Mouse (Mus musculus) heart, postnatal 0 days (tissue): ENCODE results near the gene Zfp839. TPM values are rescaled to one million over a fixed set of nuclear protein-coding genes. Genes with fewer than 3 reads are reported as not detected.

ENCODE experiments used
- ATAC-seq: fragments of 200-750 bp; cut with Nextera tagmentation; 2 replicates; pipeline ENCODE4 v1.8.0; 2017; ENCODE audit warnings: low read depth, moderate number of reproducible peaks, moderate library complexity; ENCODE audit not compliant: insufficient read depth
- DNase-seq: peaks from one replicate; pipeline ENCODE4 v3.0.0-alpha.2; 2016; ENCODE audit warnings: low spot score
- H3K27ac ChIP-seq: fragments of 300-500 bp; sonication (generic); 2 replicates; pipeline ENCODE4 v1.5.1; 2014; ENCODE audit warnings: low read depth, mild to moderate bottlenecking
- H3K27me3 ChIP-seq: fragments of 300-500 bp; sonication (generic); 2 replicates; pipeline ENCODE4 v1.6.1; 2014; ENCODE audit warnings: low read length, mixed read lengths; ENCODE audit not compliant: control insufficient read depth, insufficient read depth
- H3K36me3 ChIP-seq: fragments of 300-500 bp; sonication (generic); replicated peaks from 2 replicates; pipeline ENCODE4 v1.6.1; 2014; ENCODE audit warnings: low read length, mixed read lengths; ENCODE audit not compliant: control insufficient read depth, insufficient read depth
- H3K4me1 ChIP-seq: fragments of 300-500 bp; sonication (generic); 2 replicates; pipeline ENCODE4 v1.6.1; 2014; ENCODE audit warnings: antibody characterized with exemption; ENCODE audit not compliant: control insufficient read depth, insufficient read depth
- H3K4me2 ChIP-seq: fragments of 300-500 bp; sonication (generic); 2 replicates; pipeline ENCODE4 v1.6.1; 2014; ENCODE audit warnings: low read depth, mild to moderate bottlenecking, low read length, moderate library complexity
- H3K4me3 ChIP-seq: fragments of 300-500 bp; sonication (generic); 2 replicates; pipeline ENCODE4 v1.5.1; 2014; ENCODE audit warnings: low read depth, low read length
- H3K9ac ChIP-seq: fragments of 300-500 bp; sonication (generic); replicated peaks from 2 replicates; pipeline ENCODE4 v1.6.1; 2014; ENCODE audit warnings: low read depth, low read length, mixed read lengths
- H3K9me3 ChIP-seq: fragments of 300-500 bp; sonication (generic); replicated peaks from 2 replicates; pipeline ENCODE4 v1.6.1; 2016; ENCODE audit warnings: low read length; ENCODE audit not compliant: control insufficient read depth
- CTCF ChIP-seq: IDR thresholded peaks from 2 replicates; pipeline ENCODE4 v1.5.1; 2016; ENCODE audit warnings: antibody characterized with exemption, control low read depth, low read depth
- EP300 ChIP-seq: IDR thresholded peaks from 2 replicates; pipeline ENCODE4 v1.6.1; 2016; ENCODE audit warnings: antibody characterized with exemption, low read depth
- WGBS: fragments of 180-500 bp; shearing (Covaris S2); extraction: QIAGEN DNeasy Blood & Tissue Kit; methylation state at CpG from one replicate; pipeline ENCODE4 v1.1.7; 2014; 5-methylcytosine and 5-hydroxymethylcytosine counted together
- polyA plus RNA-seq: library from polyadenylated mRNA; unstranded; fragments of >200 nt; fragmentation: Nextera tagmentation; extraction: Ambion mirVana; gene quantifications from 2 replicates; pipeline ENCODE4 v1.2.1, GENCODE M21; 2015
- total RNA-seq: library from RNA; depleted of rRNA; stranded (reverse); fragments of >200 nt; gene quantifications from 2 replicates; pipeline ENCODE4 v1.2.3, GENCODE M21; 2014; ENCODE audit warnings: low replicate concordance; rRNA removed

Gene Zfp839
- total and polyA plus RNA-seq, 2 experiments from 2014 or later, result 3.2 to 4.1 TPM

DNA sequence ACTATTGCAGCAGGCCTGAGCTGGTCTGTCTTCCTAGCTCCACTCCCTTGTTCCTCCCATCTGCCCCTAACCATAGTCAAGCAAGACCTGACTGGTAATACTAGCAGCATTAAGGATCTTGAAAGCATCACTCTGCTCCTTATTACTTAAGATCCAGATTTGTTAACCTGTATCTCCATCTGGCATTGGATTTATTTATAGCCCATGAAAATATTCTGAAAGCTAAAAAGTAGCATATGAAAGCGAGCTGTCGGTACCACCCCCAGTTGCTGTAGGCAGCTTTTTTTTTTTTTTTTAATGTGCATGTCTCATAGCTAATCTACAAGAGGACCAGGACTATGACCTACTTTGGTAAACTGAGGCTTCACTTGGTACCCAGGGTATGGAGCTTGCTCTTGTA is 59.9 kb downstream of the Zfp839 start:
- H3K27me3 ChIP-seq, result no peaks in the 10 kb centered on the region
- no peaks in the 10 kb centered on the region for H3K4me1 ChIP-seq
- DNase-seq (no peak), ATAC-seq (no peak)
- H3K9ac ChIP-seq, result no peak overlapping the region
- no peak overlapping the region for H3K4me3 ChIP-seq
- H3K27ac ChIP-seq, result no peak overlapping the region
- no peak overlapping the region for H3K4me2 ChIP-seq
- WGBS, result 95% methylated on average over 2 of the region's 2 CpGs
- TF ChIP-seq EP300 (no peak), CTCF (no peak)
- no peaks in the 10 kb centered on the region for H3K9me3 ChIP-seq
- H3K36me3 ChIP-seq, result peaks cover under 1% of the 10 kb centered on the region; the same call in 1 of the 2 replicates

DNA sequence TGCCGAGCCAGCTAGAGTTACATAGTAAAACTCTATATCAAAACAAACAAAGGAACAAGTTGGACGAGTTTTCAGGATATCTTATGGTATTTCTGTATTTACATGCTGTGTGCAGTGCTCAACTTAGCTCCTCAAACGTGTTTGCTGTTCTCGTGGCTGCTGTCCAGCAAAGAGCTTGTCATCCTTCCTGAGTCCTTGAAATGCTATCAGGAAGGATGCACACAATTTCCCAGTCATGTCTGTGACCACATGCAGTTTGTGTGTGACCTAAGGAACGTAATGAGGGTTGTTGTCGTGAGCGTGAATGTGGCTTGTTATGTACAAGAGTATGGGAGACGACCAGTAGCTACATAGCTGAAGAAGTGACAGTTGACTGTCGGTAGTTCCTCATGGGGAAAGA is 65.7 kb downstream of the Zfp839 start:
- 65% methylated on average over 9 of the region's 9 CpGs for WGBS
- no peak overlapping the region for H3K4me2 ChIP-seq

More for the DNA sequence above, 65.7 kb downstream of the Zfp839 start:
- Histone ChIP-seq H3K9me3 (no peaks in the 10 kb centered on the region), H3K4me1 (no peaks in the 10 kb centered on the region), H3K4me3 (no peak overlapping the region), H3K27ac (no peak overlapping the region), H3K36me3 (peaks cover 43% of the 10 kb centered on the region), H3K27me3 (no peaks in the 10 kb centered on the region), H3K9ac (no peak overlapping the region)
- ATAC-seq, result no peak
- no peak for DNase-seq
- no peak for TF ChIP-seq EP300
- no peak for TF ChIP-seq CTCF

Other genes with a start within 250 kb of the Zfp839 start
- gene Dync1h1, start 248.8 kb upstream of the Zfp839 start, total RNA-seq, result 100 and 126 TPM in 2 replicates
- gene Dync1h1, start 248.8 kb upstream of the Zfp839 start, polyA plus RNA-seq, result 25.9 and 31.2 TPM in 2 replicates
- gene 1700001K19Rik, start 167.6 kb upstream of the Zfp839 start, total RNA-seq, result not detected in 2 replicates
- 0.16 TPM in 1 of 2 replicates, not detected in the other for gene 1700001K19Rik, start 167.6 kb upstream of the Zfp839 start, polyA plus RNA-seq
- 181 and 434 TPM in 2 replicates for gene Hsp90aa1, start 147.5 kb upstream of the Zfp839 start, total RNA-seq
- gene Hsp90aa1, start 147.5 kb upstream of the Zfp839 start, polyA plus RNA-seq, result 255 and 258 TPM in 2 replicates
- 36.9 and 45.8 TPM in 2 replicates for gene Wdr20, start 112.3 kb upstream of the Zfp839 start, total RNA-seq
- gene Wdr20, start 112.3 kb upstream of the Zfp839 start, polyA plus RNA-seq, result 10.7 and 12.1 TPM in 2 replicates
- gene Mok, start 9.3 kb upstream of the Zfp839 start, total RNA-seq, result 3.1 and 7.4 TPM in 2 replicates
- gene Mok, start 9.3 kb upstream of the Zfp839 start, polyA plus RNA-seq, result 2.2 and 2.3 TPM in 2 replicates
- 59.1 and 91.0 TPM in 2 replicates for gene Cinp, start 38.9 kb downstream of the Zfp839 start, total RNA-seq
- 44.0 and 47.8 TPM in 2 replicates for gene Cinp, start 38.9 kb downstream of the Zfp839 start, polyA plus RNA-seq
- 4.1 and 4.7 TPM in 2 replicates for gene Tecpr2, start 39.0 kb downstream of the Zfp839 start, total RNA-seq
- 1.3 and 1.4 TPM in 2 replicates for gene Tecpr2, start 39.0 kb downstream of the Zfp839 start, polyA plus RNA-seq
- gene Ankrd9, start 128.8 kb downstream of the Zfp839 start, total RNA-seq, result 26.3 and 34.6 TPM in 2 replicates
- gene Ankrd9, start 128.8 kb downstream of the Zfp839 start, polyA plus RNA-seq, result 31.9 and 39.1 TPM in 2 replicates
- gene Rcor1, start 189.1 kb downstream of the Zfp839 start, total RNA-seq, result 14.2 and 19.0 TPM in 2 replicates
- 4.4 and 5.1 TPM in 2 replicates for gene Rcor1, start 189.1 kb downstream of the Zfp839 start, polyA plus RNA-seq